ENCODE assay signal across 20 mouse cellular contexts in the genomic region with DNA sequence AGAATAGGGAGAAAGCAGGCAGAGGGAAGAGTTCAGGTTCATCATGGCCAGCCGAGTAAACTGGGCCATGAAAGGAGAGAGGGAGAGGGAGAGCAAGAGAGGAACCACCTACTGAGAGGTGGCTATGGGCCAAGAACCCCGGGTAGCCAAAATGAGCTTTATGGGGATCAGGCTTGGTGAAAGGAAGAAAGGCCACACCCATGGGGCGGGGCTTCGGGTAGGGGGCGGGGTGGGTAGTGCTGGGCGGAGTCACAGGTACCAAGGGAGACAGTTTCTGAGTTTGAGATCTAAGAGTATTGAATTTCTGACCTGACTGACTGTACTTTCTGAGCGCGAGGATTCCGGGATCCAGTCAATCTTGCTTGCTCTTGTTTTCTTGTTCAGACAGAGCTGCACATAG. TPM values are rescaled to one million over a fixed set of nuclear protein-coding genes. Genes with fewer than 3 reads are reported as not detected.
DNase-seq lines count a peak whose midpoint lies in the region; ATAC-seq and TF ChIP-seq lines count a peak whose summit lies in the region.
"Had no signal": no experiment of that assay in that cellular context is flagged by ENCODE, and none has a peak within 500 bp of the region (broad histone marks: within the 10 kb centered on the region; RNA-seq: fewer than 3 reads in every experiment).

No protein-coding gene starts in this region.

- H3K4me1 ChIP-seq in heart, adult 2 months (ENCODE audit: control insufficient read depth, insufficient read depth, low read length), result no peaks in the 10 kb centered on the region; the same call in 1 of the 2 replicates
- peaks cover 0 to 22% of the 10 kb centered on the region in 2 experiments; a peak in 2 of 4 replicates for H3K4me1 ChIP-seq in ES-E14 (ENCODE audit: control insufficient read depth in 2 of 2, insufficient read depth in 2 of 2, low read length in 2 of 2, poor library complexity in 1 of 2)
- H3K4me1 ChIP-seq: embryonic facial prominence, embryonic 15.5 days; forebrain, embryonic 12.5 days; heart, embryonic 15.5 days; limb, embryonic 12.5 days; neural tube, embryonic 12.5 days had no signal

- H3K79me2 ChIP-seq in heart, adult 2 months (replicated peaks; ENCODE audit: control insufficient read depth, insufficient read depth, low read length), result no peaks in the 10 kb centered on the region

- peak; percentile 89 for DNase-seq in heart, adult 11 months
- no peak for DNase-seq in heart, adult 2 months
- peak; percentile 75 for DNase-seq in ES-E14 (ENCODE audit: low read depth, low spot score)
- no peak for DNase-seq in cerebellum, adult 11 months
- no peak for DNase-seq in right cerebral cortex, adult 18-20 months
- no peak for DNase-seq in frontal cortex, postnatal 36 days (ENCODE audit: low spot score in 2 of 2)
- DNase-seq: embryo, embryonic 11 days; kidney, adult 2 months; kidney, postnatal 14 days; right cerebral cortex, postnatal 25 days; thymus, adult 18-20 months had no signal

- TF ChIP-seq CTCF in heart, adult 2 months (IDR thresholded peaks at IDR 0.05), result no peak

- no peak for TF ChIP-seq POLR2A in heart, adult 2 months (IDR thresholded peaks at IDR 0.05; ENCODE audit: insufficient read depth, low read depth, low read length)

- no peaks in the 10 kb centered on the region for H3K27me3 ChIP-seq in heart, adult 2 months (ENCODE audit: control insufficient read depth, insufficient read depth, low read length)
- H3K27me3 ChIP-seq: embryonic facial prominence, embryonic 15.5 days; forebrain, embryonic 12.5 days; heart, embryonic 15.5 days; limb, embryonic 12.5 days; neural tube, embryonic 12.5 days; Patski had no signal

- H3K4me3 ChIP-seq in heart, adult 2 months, result no peak overlapping the region
- peak overlapping the region; percentile 38 to 41; a peak in 3 of 4 replicates for H3K4me3 ChIP-seq in ES-E14 (ENCODE audit: insufficient read depth in 1 of 2, low read depth in 1 of 2, low read length in 2 of 2, poor library complexity in 1 of 2, severe bottlenecking in 1 of 2)
- H3K4me3 ChIP-seq: embryonic facial prominence, embryonic 15.5 days; forebrain, embryonic 12.5 days; heart, embryonic 15.5 days; limb, embryonic 12.5 days; neural tube, embryonic 12.5 days had no signal

- WGBS in heart, adult 2 months, result 38% methylated on average over 9 of the region's 9 CpGs

- ATAC-seq in granulocyte monocyte progenitor cell, adult 5-6 weeks (replicated peaks; ENCODE audit: poor library complexity, severe bottlenecking), result peak; percentile 84
- peak; percentile 73 for ATAC-seq in megakaryocyte progenitor cell, adult 5-6 weeks (replicated peaks; ENCODE audit: poor library complexity)
- ATAC-seq: Patski had no signal

- H3K36me3 ChIP-seq in heart, adult 2 months (ENCODE audit: control insufficient read depth, insufficient read depth, low read length), result no peaks in the 10 kb centered on the region
- H3K36me3 ChIP-seq in ES-E14 (ENCODE audit: control insufficient read depth, insufficient read depth, low read length, poor library complexity, severe bottlenecking), result no peaks in the 10 kb centered on the region
- H3K36me3 ChIP-seq: embryonic facial prominence, embryonic 15.5 days; forebrain, embryonic 12.5 days; heart, embryonic 15.5 days; limb, embryonic 12.5 days; neural tube, embryonic 12.5 days had no signal

- in situ Hi-C loops in ES-E14 (cut with MboI; ENCODE audit: low sequenced_read_pairs in 2 of 2, unreplicated experiment in 2 of 2), result no loop called here

- intact Hi-C loops in heart, adult 2 months (cut with DNase I), result loop anchor here (10.0 kb wide), 1 partner anchor 138 kb away; a partner anchor contains a TSS

- no peak for TF ChIP-seq EP300 in heart, adult 2 months (IDR thresholded peaks at IDR 0.05; ENCODE audit: insufficient read depth, low read depth, low read length)

- H3K9me3 ChIP-seq in ES-E14 (ENCODE audit: control insufficient read depth, insufficient read depth, low read depth, low read length), result no peaks in the 10 kb centered on the region
- H3K9me3 ChIP-seq: embryonic facial prominence, embryonic 15.5 days; forebrain, embryonic 12.5 days; heart, embryonic 15.5 days; limb, embryonic 12.5 days; neural tube, embryonic 12.5 days had no signal

- no peak overlapping the region for H3K9ac ChIP-seq in heart, adult 2 months (ENCODE audit: low read depth, low read length)
- peak overlapping the region; percentile 16; the same call in 1 of the 2 replicates for H3K9ac ChIP-seq in ES-E14 (ENCODE audit: insufficient read depth, low read depth, low read length, poor library complexity, severe bottlenecking)
- H3K9ac ChIP-seq: embryonic facial prominence, embryonic 15.5 days; forebrain, embryonic 12.5 days; heart, embryonic 15.5 days; limb, embryonic 12.5 days; neural tube, embryonic 12.5 days had no signal

- H3K27ac ChIP-seq in heart, adult 2 months, result no peak overlapping the region
- H3K27ac ChIP-seq in ES-E14 (ENCODE audit: insufficient read depth, low read depth, low read length, poor library complexity, severe bottlenecking), result peak overlapping the region; percentile 76
- H3K27ac ChIP-seq: embryonic facial prominence, embryonic 15.5 days; forebrain, embryonic 12.5 days; heart, embryonic 15.5 days; limb, embryonic 12.5 days; neural tube, embryonic 12.5 days had no signal

TF ChIP-seq in ES-E14, 5 proteins besides CTCF, POLR2A, EP300 and RAD21:
- no peak for TF ChIP-seq MAFK (IDR thresholded peaks at IDR 0.05; ENCODE audit: insufficient read depth, low read depth, low read length)
- no peak for TF ChIP-seq ZNF384 (IDR thresholded peaks at IDR 0.05; ENCODE audit: low read depth, low read length)
- no peak for TF ChIP-seq CHD2 (IDR thresholded peaks at IDR 0.05; ENCODE audit: low read depth, low read length)
- no peak for TF ChIP-seq ZC3H11A (IDR thresholded peaks at IDR 0.05; ENCODE audit: borderline replicate concordance, low read depth, low read length)
- TF ChIP-seq HCFC1 (IDR thresholded peaks at IDR 0.05; ENCODE audit: borderline replicate concordance, insufficient read depth, low read length), result no peak

RNA-seq across cellular contexts. Expression of a gene that starts 19.3 kb away (rescaled TPM):
- 10 to 100 TPM; 36.5 to 41.5 TPM for total RNA-seq in heart, adult 2 months (2021)
- polyA plus RNA-seq in heart, adult 2 months (2012; rRNA removed), result 9.6 and 17.3 TPM in 2 replicates
- total RNA-seq in ES-E14 (2012; rRNA removed), result 93.4 and 130 TPM in 2 replicates
- total RNA-seq in granulocyte monocyte progenitor cell, adult 5-6 weeks (2014; fragmentation: Nextera tagmentation), result 59.6 and 71.6 TPM in 2 replicates
- total RNA-seq in granulocyte monocyte progenitor cell, adult 5-6 weeks (2017), result 52.0 and 56.1 TPM in 2 replicates
- 62.0 and 63.9 TPM in 2 replicates for total RNA-seq in megakaryocyte progenitor cell, adult 5-6 weeks (2015)
- total RNA-seq in megakaryocyte progenitor cell, adult 5-6 weeks (2017), result 46.4 and 52.9 TPM in 2 replicates

RNA-seq across cellular contexts. Expression of a gene that starts 19.7 kb away (rescaled TPM):
- total RNA-seq in heart, adult 2 months (2021), result not detected
- polyA plus RNA-seq in heart, adult 2 months (2012; rRNA removed), result 0.06 TPM in 1 of 2 replicates, not detected in the other
- 0.09 TPM in 1 of 2 replicates, not detected in the other for total RNA-seq in ES-E14 (2012; rRNA removed)
- not detected in 2 replicates for total RNA-seq in granulocyte monocyte progenitor cell, adult 5-6 weeks (2014; fragmentation: Nextera tagmentation)
- not detected in 2 replicates for total RNA-seq in granulocyte monocyte progenitor cell, adult 5-6 weeks (2017)
- not detected in 2 replicates for total RNA-seq in megakaryocyte progenitor cell, adult 5-6 weeks (2015)
- total RNA-seq in megakaryocyte progenitor cell, adult 5-6 weeks (2017), result not detected in 2 replicates
- total RNA-seq: hematopoietic stem cell, adult 5-6 weeks had no signal
- polyA plus RNA-seq: Patski had no signal

RNA-seq across cellular contexts. Expression of a gene that starts 36.1 kb away (rescaled TPM):
- 10 to 100 TPM; 10.8 to 13.2 TPM for total RNA-seq in heart, adult 2 months (2021)
- polyA plus RNA-seq in heart, adult 2 months (2012; rRNA removed), result 22.1 and 26.2 TPM in 2 replicates
- 69.2 and 86.0 TPM in 2 replicates for total RNA-seq in ES-E14 (2012; rRNA removed)
- total RNA-seq in granulocyte monocyte progenitor cell, adult 5-6 weeks (2014; fragmentation: Nextera tagmentation), result 120 and 123 TPM in 2 replicates
- total RNA-seq in granulocyte monocyte progenitor cell, adult 5-6 weeks (2017), result 147 and 153 TPM in 2 replicates
- total RNA-seq in megakaryocyte progenitor cell, adult 5-6 weeks (2015), result 103 and 110 TPM in 2 replicates
- total RNA-seq in megakaryocyte progenitor cell, adult 5-6 weeks (2017), result 141 and 151 TPM in 2 replicates

RNA-seq across cellular contexts. Expression of a gene that starts 55.1 kb away (rescaled TPM):
- total RNA-seq in heart, adult 2 months (2021), result 10 to 100 TPM; 19.0 to 24.1 TPM
- 27.8 and 36.7 TPM in 2 replicates for polyA plus RNA-seq in heart, adult 2 months (2012; rRNA removed)
- total RNA-seq in ES-E14 (2012; rRNA removed), result 84.7 and 109 TPM in 2 replicates
- 63.3 and 88.7 TPM in 2 replicates for total RNA-seq in granulocyte monocyte progenitor cell, adult 5-6 weeks (2014; fragmentation: Nextera tagmentation)
- 55.1 and 59.9 TPM in 2 replicates for total RNA-seq in granulocyte monocyte progenitor cell, adult 5-6 weeks (2017)
- total RNA-seq in megakaryocyte progenitor cell, adult 5-6 weeks (2015), result 26.5 and 28.4 TPM in 2 replicates
- total RNA-seq in megakaryocyte progenitor cell, adult 5-6 weeks (2017), result 56.4 and 58.5 TPM in 2 replicates

RNA-seq across cellular contexts. Expression of a gene that starts 58.5 kb away (rescaled TPM):
- total RNA-seq in heart, adult 2 months (2021), result under 1 TPM; 0.36 to 0.60 TPM
- 0.31 and 0.44 TPM in 2 replicates for polyA plus RNA-seq in heart, adult 2 months (2012; rRNA removed)
- total RNA-seq in ES-E14 (2012; rRNA removed), result 5.6 and 16.5 TPM in 2 replicates
- not detected in 2 replicates for total RNA-seq in granulocyte monocyte progenitor cell, adult 5-6 weeks (2014; fragmentation: Nextera tagmentation)
- not detected in 2 replicates for total RNA-seq in granulocyte monocyte progenitor cell, adult 5-6 weeks (2017)
- total RNA-seq in megakaryocyte progenitor cell, adult 5-6 weeks (2015), result 0.07 TPM in 1 of 2 replicates, not detected in the other
- total RNA-seq in megakaryocyte progenitor cell, adult 5-6 weeks (2017), result not detected in 2 replicates
- total RNA-seq: hematopoietic stem cell, adult 5-6 weeks had no signal
- polyA plus RNA-seq: Patski had no signal

Comparison
In these comparisons a context has a peak if more than half of its experiments do, and no peak if none do; other contexts are left out.
1. DNase-seq: peak in heart, adult 11 months (single experiment) and ES-E14 (single experiment); none in heart, adult 2 months (0 of 2), cerebellum, adult 11 months (single experiment), right cerebral cortex, adult 18-20 months (single experiment) and frontal cortex, postnatal 36 days (0 of 2).